ENCODE assay signal across 11 mouse cellular contexts in genomic region chr1:165814116-165814515, GRCm38 (mm10). TPM values are rescaled to one million over a fixed set of nuclear protein-coding genes. Genes with fewer than 3 reads are reported as not detected.
DNase-seq lines count a peak whose midpoint lies in the region; ATAC-seq and TF ChIP-seq lines count a peak whose summit lies in the region.
"Had no signal": no experiment of that assay in that cellular context is flagged by ENCODE, and none has a peak within 500 bp of the region (broad histone marks: within the 10 kb centered on the region; RNA-seq: fewer than 3 reads in every experiment).

No protein-coding gene starts in this region.

- ATAC-seq in lung, embryonic 14.5 days (ENCODE audit: insufficient read depth): no peak
- peak; percentile 69 for ATAC-seq in forebrain, embryonic 15.5 days (replicated peaks)
- ATAC-seq in midbrain, embryonic 12.5 days (ENCODE audit: low FRiP score, low read depth): peak; percentile 77
- ATAC-seq: inflammation-experienced regulatory T-cells, adult 6 months had no signal

- 35% methylated on average over 7 of the region's 7 CpGs for WGBS in lung, embryonic 14.5 days
- WGBS in forebrain, embryonic 15.5 days: 4% methylated on average over 7 of the region's 7 CpGs
- 2% methylated on average over 7 of the region's 7 CpGs for WGBS in midbrain, embryonic 12.5 days

- H3K27ac ChIP-seq in lung, embryonic 14.5 days (ENCODE audit: low read depth): no peak overlapping the region
- peak overlapping the region; percentile 80 for H3K27ac ChIP-seq in forebrain, embryonic 15.5 days (replicated peaks)
- H3K27ac ChIP-seq in midbrain, embryonic 12.5 days (replicated peaks): peak overlapping the region; percentile 89
- H3K27ac ChIP-seq in layer of hippocampus, adult 2 months: no peak overlapping the region

- H3K4me2 ChIP-seq in lung, embryonic 14.5 days: 0 out of 2 replicates have a peak overlapping the region, but pooled peaks have one; percentile 5
- H3K4me2 ChIP-seq in forebrain, embryonic 15.5 days (replicated peaks): peak overlapping the region; percentile 28
- peak overlapping the region; percentile 44 for H3K4me2 ChIP-seq in midbrain, embryonic 12.5 days (replicated peaks)
- H3K4me2 ChIP-seq: liver, embryonic 11.5 days had no signal

- no peak for TF ChIP-seq CTCF in lung, embryonic 14.5 days (IDR thresholded peaks at IDR 0.05; ENCODE audit: low read depth)
- TF ChIP-seq CTCF in layer of hippocampus, adult 2 months (conservative IDR thresholded peaks at IDR 0.05): no peak

- DNase-seq in lung, embryonic 14.5 days: peak; percentile 15
- DNase-seq in lung, postnatal 14 days: no peak
- DNase-seq in thymus, postnatal 14 days: peak; percentile 70
- DNase-seq in layer of hippocampus, adult 2 months (ENCODE audit: low spot score in 2 of 2): no peak
- no peak for DNase-seq in left cerebral cortex, adult 9 months (ENCODE audit: low spot score in 2 of 2)
- no peak for DNase-seq in urinary bladder, adult 2 months (ENCODE audit: low spot score)

- no peaks in the 10 kb centered on the region for H3K9me3 ChIP-seq in lung, embryonic 14.5 days (ENCODE audit: low read depth, low read length)
- no peaks in the 10 kb centered on the region for H3K9me3 ChIP-seq in forebrain, embryonic 15.5 days
- H3K9me3 ChIP-seq in midbrain, embryonic 12.5 days: no peaks in the 10 kb centered on the region
- H3K9me3 ChIP-seq: G1E had no signal

- no peaks in the 10 kb centered on the region for H3K27me3 ChIP-seq in lung, embryonic 14.5 days (ENCODE audit: insufficient read depth, low read length)
- H3K27me3 ChIP-seq in forebrain, embryonic 15.5 days: peaks cover 44% of the 10 kb centered on the region
- H3K27me3 ChIP-seq in midbrain, embryonic 12.5 days: peaks cover 72% of the 10 kb centered on the region

- no peaks in the 10 kb centered on the region for H3K36me3 ChIP-seq in lung, embryonic 14.5 days (ENCODE audit: insufficient read depth)
- H3K36me3 ChIP-seq in forebrain, embryonic 15.5 days: no peaks in the 10 kb centered on the region
- no peaks in the 10 kb centered on the region for H3K36me3 ChIP-seq in midbrain, embryonic 12.5 days
- H3K36me3 ChIP-seq: G1E had no signal

- H3K9ac ChIP-seq in lung, embryonic 14.5 days: no peak overlapping the region
- 0 out of 2 replicates have a peak overlapping the region, but pooled peaks have one; percentile 25 for H3K9ac ChIP-seq in forebrain, embryonic 15.5 days (replicated peaks)
- H3K9ac ChIP-seq in midbrain, embryonic 12.5 days (replicated peaks): 0 out of 2 replicates have a peak overlapping the region, but pooled peaks have one; percentile 31

- H3K4me3 ChIP-seq in lung, embryonic 14.5 days (ENCODE audit: low read depth, low read length): no peak overlapping the region
- no peak overlapping the region; the same call in 1 of the 2 replicates for H3K4me3 ChIP-seq in forebrain, embryonic 15.5 days
- no peak overlapping the region; the same call in 1 of the 2 replicates for H3K4me3 ChIP-seq in midbrain, embryonic 12.5 days
- no peak overlapping the region for H3K4me3 ChIP-seq in layer of hippocampus, adult 2 months

- peaks cover 6% of the 10 kb centered on the region; the same call in 1 of the 2 replicates for H3K4me1 ChIP-seq in lung, embryonic 14.5 days (ENCODE audit: insufficient read depth)
- H3K4me1 ChIP-seq in forebrain, embryonic 15.5 days: peaks cover 21% of the 10 kb centered on the region
- H3K4me1 ChIP-seq in midbrain, embryonic 12.5 days: peaks cover 38% of the 10 kb centered on the region

RNA-seq across cellular contexts. Expression of gene Cd247, which starts 25.6 kb away (rescaled TPM):
- polyA plus RNA-seq in lung, embryonic 14.5 days (2014; fragmentation: Nextera tagmentation; extraction: Ambion mirVana): 1.1 and 1.5 TPM in 2 replicates
- polyA plus RNA-seq in forebrain, embryonic 15.5 days (2015; fragmentation: Nextera tagmentation; extraction: Ambion mirVana): 1.5 and 1.6 TPM in 2 replicates
- 1.2 and 1.7 TPM in 2 replicates for polyA plus RNA-seq in midbrain, embryonic 12.5 days (2016; fragmentation: Nextera tagmentation; extraction: Ambion mirVana)
- not detected for total RNA-seq in layer of hippocampus, adult 2 months (2021)
- 1.5 and 1.7 TPM in 2 replicates for polyA plus RNA-seq in urinary bladder, adult 2 months (2012; rRNA removed)

RNA-seq across cellular contexts. Expression of gene Creg1, which starts 50.6 kb away (rescaled TPM):
- polyA plus RNA-seq in lung, embryonic 14.5 days (2014; fragmentation: Nextera tagmentation; extraction: Ambion mirVana): 54.3 and 58.3 TPM in 2 replicates
- polyA plus RNA-seq in forebrain, embryonic 15.5 days (2015; fragmentation: Nextera tagmentation; extraction: Ambion mirVana): 18.3 and 19.0 TPM in 2 replicates
- polyA plus RNA-seq in midbrain, embryonic 12.5 days (2016; fragmentation: Nextera tagmentation; extraction: Ambion mirVana): 27.1 and 31.6 TPM in 2 replicates
- 10 to 100 TPM; 23.8 to 26.4 TPM for total RNA-seq in layer of hippocampus, adult 2 months (2021)
- polyA plus RNA-seq in urinary bladder, adult 2 months (2012; rRNA removed): 63.9 and 64.3 TPM in 2 replicates

Comparison
In these comparisons a context has a peak if more than half of its experiments do, and no peak if none do; other contexts are left out.
1. DNase-seq: peak in lung, embryonic 14.5 days (single experiment) and thymus, postnatal 14 days (single experiment); none in lung, postnatal 14 days (single experiment), layer of hippocampus, adult 2 months (0 of 2), left cerebral cortex, adult 9 months (0 of 2) and urinary bladder, adult 2 months (single experiment).
2. H3K27ac ChIP-seq: peak in forebrain, embryonic 15.5 days (single experiment) and midbrain, embryonic 12.5 days (single experiment); none in lung, embryonic 14.5 days (single experiment) and layer of hippocampus, adult 2 months (single experiment).
3. Peak in every context shown above with its lines, with median percentiles within 50 percentile points of each other: H3K4me2 ChIP-seq.